Mouse (Mus musculus): ENCODE measurements around the gene Il12rb1. TPM values are rescaled to one million over a fixed set of nuclear protein-coding genes. Genes with fewer than 3 reads are reported as not detected.

Gene Il12rb1
- polyA plus RNA-seq, 1 experiment from 2014 or later: not detected

- 11% methylated on average over 26 of the region's 26 CpGs for WGBS
- no peak overlapping the region for H3K4me3 ChIP-seq (ENCODE audit: control insufficient read depth in 1 of 2, insufficient read depth in 1 of 2, low read depth in 1 of 2, low read length in 2 of 2)
- H3K36me3 ChIP-seq (ENCODE audit: control insufficient read depth, insufficient read depth, low read length): peaks cover 55% of the 10 kb centered on the region
- no peaks in the 10 kb centered on the region for H3K27me3 ChIP-seq (ENCODE audit: control insufficient read depth, insufficient read depth, low read length)
- H3K9me3 ChIP-seq (ENCODE audit: control insufficient read depth, low read length): no peaks in the 10 kb centered on the region
- no peak overlapping the region; the same call in 1 of the 2 replicates for H3K9ac ChIP-seq (ENCODE audit: low read length)
- H3K4me2 ChIP-seq (ENCODE audit: low read length): no peak overlapping the region
- no peak; the same call in 1 of the 2 replicates for ATAC-seq (ENCODE audit: insufficient number of reproducible peaks, insufficient read depth, low FRiP score, low read depth)
- H3K4me1 ChIP-seq (ENCODE audit: control insufficient read depth in 2 of 2, insufficient read depth in 2 of 2, low read length in 2 of 2): peaks cover 20 to 30% of the 10 kb centered on the region in 2 experiments
- no peak overlapping the region for H3K27ac ChIP-seq (replicated peaks in 1 of 2; ENCODE audit: control insufficient read depth in 1 of 2, insufficient read depth in 1 of 2, low read depth in 2 of 2, low read length in 2 of 2)
Measured at GRCm38 (mm10) chr8:70769359-70769758, 38.9 kb upstream of the Il12rb1 start.

- 68% methylated on average over 12 of the region's 12 CpGs for WGBS
- no peaks in the 10 kb centered on the region for H3K27me3 ChIP-seq (ENCODE audit: control insufficient read depth, insufficient read depth, low read length)
- ATAC-seq (ENCODE audit: insufficient number of reproducible peaks, insufficient read depth, low FRiP score, low read depth): no peak
- H3K4me3 ChIP-seq (ENCODE audit: control insufficient read depth in 1 of 2, insufficient read depth in 1 of 2, low read depth in 1 of 2, low read length in 2 of 2): no peak overlapping the region
- H3K9ac ChIP-seq (ENCODE audit: low read length): no peak overlapping the region
- peaks cover 21 to 34% of the 10 kb centered on the region in 2 experiments for H3K4me1 ChIP-seq (ENCODE audit: control insufficient read depth in 2 of 2, insufficient read depth in 2 of 2, low read length in 2 of 2)
- peaks cover 60% of the 10 kb centered on the region for H3K36me3 ChIP-seq (ENCODE audit: control insufficient read depth, insufficient read depth, low read length)
- H3K4me2 ChIP-seq (ENCODE audit: low read length): no peak overlapping the region
- no peaks in the 10 kb centered on the region for H3K9me3 ChIP-seq (ENCODE audit: control insufficient read depth, low read length)
- H3K27ac ChIP-seq (replicated peaks in 1 of 2; ENCODE audit: control insufficient read depth in 1 of 2, insufficient read depth in 1 of 2, low read depth in 2 of 2, low read length in 2 of 2): no peak overlapping the region
Measured at GRCm38 (mm10) chr8:70769858-70770257, 38.4 kb upstream of the Il12rb1 start.

- Histone ChIP-seq H3K4me2 (ENCODE audit: low read length) (no peak overlapping the region), H3K4me3 (ENCODE audit: control insufficient read depth in 1 of 2, insufficient read depth in 1 of 2, low read depth in 1 of 2, low read length in 2 of 2) (no peak overlapping the region), H3K27me3 (ENCODE audit: control insufficient read depth, insufficient read depth, low read length) (no peaks in the 10 kb centered on the region), H3K36me3 (ENCODE audit: control insufficient read depth, insufficient read depth, low read length) (peaks cover 63% of the 10 kb centered on the region), H3K9me3 (ENCODE audit: control insufficient read depth, low read length) (no peaks in the 10 kb centered on the region), H3K9ac (ENCODE audit: low read length) (no peak overlapping the region), H3K4me1 (ENCODE audit: control insufficient read depth in 2 of 2, insufficient read depth in 2 of 2, low read length in 2 of 2) (peaks cover 28 to 37% of the 10 kb centered on the region in 2 experiments), H3K27ac (replicated peaks in 1 of 2; ENCODE audit: control insufficient read depth in 1 of 2, insufficient read depth in 1 of 2, low read depth in 2 of 2, low read length in 2 of 2) (no peak overlapping the region)
- WGBS: 91% methylated on average over 13 of the region's 13 CpGs
- no peak for ATAC-seq (ENCODE audit: insufficient number of reproducible peaks, insufficient read depth, low FRiP score, low read depth)
Measured at GRCm38 (mm10) chr8:70770748-70771147, 37.5 kb upstream of the Il12rb1 start.

- no peaks in the 10 kb centered on the region for H3K9me3 ChIP-seq (ENCODE audit: control insufficient read depth, low read length)
- peaks cover 63% of the 10 kb centered on the region for H3K36me3 ChIP-seq (ENCODE audit: control insufficient read depth, insufficient read depth, low read length)
- 86% methylated on average over 7 of the region's 7 CpGs for WGBS
Measured at GRCm38 (mm10) chr8:70771217-70771616, 37.0 kb upstream of the Il12rb1 start.

GRCm38 (mm10) chr8:70772075-70772474 is 36.2 kb upstream of the Il12rb1 start:
- ATAC-seq (ENCODE audit: insufficient number of reproducible peaks, insufficient read depth, low FRiP score, low read depth): no peak
- Histone ChIP-seq H3K9me3 (ENCODE audit: control insufficient read depth, low read length) (no peaks in the 10 kb centered on the region), H3K4me2 (ENCODE audit: low read length) (no peak overlapping the region), H3K4me1 (ENCODE audit: control insufficient read depth in 2 of 2, insufficient read depth in 2 of 2, low read length in 2 of 2) (peaks cover 21 to 28% of the 10 kb centered on the region in 2 experiments), H3K4me3 (ENCODE audit: control insufficient read depth in 1 of 2, insufficient read depth in 1 of 2, low read depth in 1 of 2, low read length in 2 of 2) (no peak overlapping the region), H3K9ac (ENCODE audit: low read length) (no peak overlapping the region), H3K36me3 (ENCODE audit: control insufficient read depth, insufficient read depth, low read length) (peaks cover 63% of the 10 kb centered on the region), H3K27me3 (ENCODE audit: control insufficient read depth, insufficient read depth, low read length) (no peaks in the 10 kb centered on the region), H3K27ac (replicated peaks in 1 of 2; ENCODE audit: control insufficient read depth in 1 of 2, insufficient read depth in 1 of 2, low read depth in 2 of 2, low read length in 2 of 2) (no peak overlapping the region)
- WGBS: 91% methylated on average over 13 of the region's 13 CpGs

More at GRCm38 (mm10) chr8:70771217-70771616, 37.0 kb upstream of the Il12rb1 start:
- Histone ChIP-seq H3K27ac (replicated peaks in 1 of 2; ENCODE audit: control insufficient read depth in 1 of 2, insufficient read depth in 1 of 2, low read depth in 2 of 2, low read length in 2 of 2) (no peak overlapping the region), H3K4me2 (ENCODE audit: low read length) (no peak overlapping the region), H3K4me1 (ENCODE audit: control insufficient read depth in 2 of 2, insufficient read depth in 2 of 2, low read length in 2 of 2) (peaks cover 25 to 36% of the 10 kb centered on the region in 2 experiments), H3K27me3 (ENCODE audit: control insufficient read depth, insufficient read depth, low read length) (no peaks in the 10 kb centered on the region), H3K4me3 (ENCODE audit: control insufficient read depth in 1 of 2, insufficient read depth in 1 of 2, low read depth in 1 of 2, low read length in 2 of 2) (no peak overlapping the region), H3K9ac (ENCODE audit: low read length) (no peak overlapping the region)
- no peak for ATAC-seq (ENCODE audit: insufficient number of reproducible peaks, insufficient read depth, low FRiP score, low read depth)

- ATAC-seq (ENCODE audit: insufficient number of reproducible peaks, insufficient read depth, low FRiP score, low read depth): no peak
- no peak overlapping the region for H3K4me2 ChIP-seq (ENCODE audit: low read length)
- H3K36me3 ChIP-seq (ENCODE audit: control insufficient read depth, insufficient read depth, low read length): peaks cover 61% of the 10 kb centered on the region
- WGBS: 85% methylated on average over 9 of the region's 9 CpGs
- H3K27me3 ChIP-seq (ENCODE audit: control insufficient read depth, insufficient read depth, low read length): no peaks in the 10 kb centered on the region
- no peaks in the 10 kb centered on the region for H3K9me3 ChIP-seq (ENCODE audit: control insufficient read depth, low read length)
- peaks cover 22 to 32% of the 10 kb centered on the region in 2 experiments for H3K4me1 ChIP-seq (ENCODE audit: control insufficient read depth in 2 of 2, insufficient read depth in 2 of 2, low read length in 2 of 2)
- H3K27ac ChIP-seq (replicated peaks in 1 of 2; ENCODE audit: control insufficient read depth in 1 of 2, insufficient read depth in 1 of 2, low read depth in 2 of 2, low read length in 2 of 2): no peak overlapping the region
- H3K9ac ChIP-seq (ENCODE audit: low read length): no peak overlapping the region
- no peak overlapping the region for H3K4me3 ChIP-seq (ENCODE audit: control insufficient read depth in 1 of 2, insufficient read depth in 1 of 2, low read depth in 1 of 2, low read length in 2 of 2)
Measured at GRCm38 (mm10) chr8:70772890-70773289, 35.4 kb upstream of the Il12rb1 start.

GRCm38 (mm10) chr8:70773410-70773809 is 34.8 kb upstream of the Il12rb1 start:
- H3K27me3 ChIP-seq (ENCODE audit: control insufficient read depth, insufficient read depth, low read length): no peaks in the 10 kb centered on the region
- peak overlapping the region in 1 of 2 experiments; percentile 59; a peak in 1 of 4 replicates for H3K27ac ChIP-seq (replicated peaks in 1 of 2; ENCODE audit: control insufficient read depth in 1 of 2, insufficient read depth in 1 of 2, low read depth in 2 of 2, low read length in 2 of 2)
- H3K9me3 ChIP-seq (ENCODE audit: control insufficient read depth, low read length): no peaks in the 10 kb centered on the region
- no peak overlapping the region; a peak in 1 of 4 replicates for H3K4me3 ChIP-seq (ENCODE audit: control insufficient read depth in 1 of 2, insufficient read depth in 1 of 2, low read depth in 1 of 2, low read length in 2 of 2)
- WGBS: 89% methylated on average over 5 of the region's 5 CpGs
- peaks cover 22 to 36% of the 10 kb centered on the region in 2 experiments for H3K4me1 ChIP-seq (ENCODE audit: control insufficient read depth in 2 of 2, insufficient read depth in 2 of 2, low read length in 2 of 2)
- ATAC-seq (ENCODE audit: insufficient number of reproducible peaks, insufficient read depth, low FRiP score, low read depth): no peak
- peak overlapping the region; percentile 22 for H3K9ac ChIP-seq (ENCODE audit: low read length)
- H3K4me2 ChIP-seq (ENCODE audit: low read length): 0 out of 2 replicates have a peak overlapping the region, but pooled peaks have one; percentile 12
- peaks cover 58% of the 10 kb centered on the region for H3K36me3 ChIP-seq (ENCODE audit: control insufficient read depth, insufficient read depth, low read length)

GRCm38 (mm10) chr8:70773833-70774232 is 34.4 kb upstream of the Il12rb1 start:
- H3K36me3 ChIP-seq (ENCODE audit: control insufficient read depth, insufficient read depth, low read length): peaks cover 58% of the 10 kb centered on the region
- 36% methylated on average over 9 of the region's 9 CpGs for WGBS

More at GRCm38 (mm10) chr8:70773833-70774232, 34.4 kb upstream of the Il12rb1 start:
- ATAC-seq (ENCODE audit: insufficient number of reproducible peaks, insufficient read depth, low FRiP score, low read depth): peak; percentile 27; the same call in 1 of the 2 replicates
- Histone ChIP-seq H3K4me2 (ENCODE audit: low read length) (0 out of 2 replicates have a peak overlapping the region, but pooled peaks have one; percentile 12), H3K9ac (ENCODE audit: low read length) (peak overlapping the region; percentile 52), H3K27ac (replicated peaks in 1 of 2; ENCODE audit: control insufficient read depth in 1 of 2, insufficient read depth in 1 of 2, low read depth in 2 of 2, low read length in 2 of 2) (peak overlapping the region in 1 of 2 experiments; percentile 59; a peak in 2 of 4 replicates), H3K9me3 (ENCODE audit: control insufficient read depth, low read length) (no peaks in the 10 kb centered on the region), H3K4me3 (ENCODE audit: control insufficient read depth in 1 of 2, insufficient read depth in 1 of 2, low read depth in 1 of 2, low read length in 2 of 2) (no peak overlapping the region; a peak in 1 of 4 replicates), H3K4me1 (ENCODE audit: control insufficient read depth in 2 of 2, insufficient read depth in 2 of 2, low read length in 2 of 2) (peaks cover 22 to 36% of the 10 kb centered on the region in 2 experiments), H3K27me3 (ENCODE audit: control insufficient read depth, insufficient read depth, low read length) (no peaks in the 10 kb centered on the region)
